Mouse (Mus musculus) ES-E14 (cell line): ENCODE results near the gene Mfsd2a. TPM values are rescaled to one million over a fixed set of nuclear protein-coding genes. Genes with fewer than 3 reads are reported as not detected.

ENCODE experiments used
- DNase-seq: peaks from one replicate; pipeline ENCODE4 v3.0.0-alpha.2; 2013; ENCODE audit warnings: low read depth, low spot score
- H3K27ac ChIP-seq: 2 replicates; pipeline ENCODE4 v1.5.1; 2012; ENCODE audit warnings: low read depth, mild to moderate bottlenecking, low read length, moderate library complexity, mixed read lengths; ENCODE audit not compliant: poor library complexity, insufficient read depth, severe bottlenecking
- H3K36me3 ChIP-seq: 2 replicates; pipeline ENCODE4 v1.6.1; 2012; ENCODE audit warnings: mild to moderate bottlenecking, low read length, moderate library complexity, mixed read lengths; ENCODE audit not compliant: control insufficient read depth, poor library complexity, insufficient read depth, severe bottlenecking
- H3K4me1 ChIP-seq, 2 experiments: fragments of 150-350 bp in 1 of 2; sonication (generic) in 1 of 2; 2 replicates each; pipeline ENCODE4 v1.6.1; 2012; ENCODE audit warnings: low read length in 2 of 2, mild to moderate bottlenecking in 1 of 2, mixed read lengths in 1 of 2; ENCODE audit not compliant: control insufficient read depth in 2 of 2, insufficient read depth in 2 of 2, poor library complexity in 1 of 2
- H3K4me3 ChIP-seq, 2 experiments: fragments of 150-350 bp in 1 of 2; sonication (generic) in 1 of 2; 2 replicates each; pipeline ENCODE4 v1.5.1; 2012; ENCODE audit warnings: low read length in 2 of 2, low read depth in 1 of 2, mild to moderate bottlenecking in 1 of 2, mixed read lengths in 1 of 2; ENCODE audit not compliant: insufficient read depth in 1 of 2, poor library complexity in 1 of 2, severe bottlenecking in 1 of 2
- H3K9ac ChIP-seq: 2 replicates; pipeline ENCODE4 v1.6.1; 2012; ENCODE audit warnings: low read depth, mild to moderate bottlenecking, low read length, mixed read lengths; ENCODE audit not compliant: poor library complexity, insufficient read depth, severe bottlenecking
- H3K9me3 ChIP-seq: fragments of 150-350 bp; sonication (generic); 2 replicates; pipeline ENCODE4 v1.6.1; 2012; ENCODE audit warnings: low read depth, mild to moderate bottlenecking, low read length; ENCODE audit not compliant: control insufficient read depth, insufficient read depth
- CHD2 ChIP-seq: IDR thresholded peaks from 2 replicates; pipeline ENCODE4 v1.6.1; 2014; ENCODE audit warnings: mild to moderate bottlenecking, low read depth, low read length, inconsistent platforms
- HCFC1 ChIP-seq: IDR thresholded peaks from 2 replicates; pipeline ENCODE4 v1.6.1; 2012; ENCODE audit warnings: low read length, inconsistent platforms, borderline replicate concordance; ENCODE audit not compliant: insufficient read depth
- MAFK ChIP-seq: IDR thresholded peaks from 2 replicates; pipeline ENCODE4 v1.6.1; 2014; ENCODE audit warnings: mild to moderate bottlenecking, low read depth, low read length, inconsistent platforms; ENCODE audit not compliant: insufficient read depth
- ZC3H11A ChIP-seq: IDR thresholded peaks from 2 replicates; pipeline ENCODE4 v1.6.1; 2012; ENCODE audit warnings: low read depth, mild to moderate bottlenecking, inconsistent platforms, low read length, borderline replicate concordance
- ZNF384 ChIP-seq: IDR thresholded peaks from 2 replicates; pipeline ENCODE4 v1.6.1; 2012; ENCODE audit warnings: low read depth, low read length, inconsistent platforms
- in situ Hi-C, 2 experiments: fragments of 600-800 bp; cut with MboI; formaldehyde crosslinking; loops; one replicate each; pipeline ENCODE4 v1.15.1; 2025; ENCODE audit warnings: low sequenced_read_pairs in 2 of 2, inconsistent platforms in 1 of 2; ENCODE audit not compliant: unreplicated experiment in 2 of 2
- total RNA-seq: library from RNA; depleted of rRNA; stranded (reverse); fragments of 300-350 nt; gene quantifications from 2 replicates; pipeline ENCODE4 v1.2.3, GENCODE M21; 2012

Gene Mfsd2a
- total RNA-seq, 1 experiment = 4.3 TPM

DNA sequence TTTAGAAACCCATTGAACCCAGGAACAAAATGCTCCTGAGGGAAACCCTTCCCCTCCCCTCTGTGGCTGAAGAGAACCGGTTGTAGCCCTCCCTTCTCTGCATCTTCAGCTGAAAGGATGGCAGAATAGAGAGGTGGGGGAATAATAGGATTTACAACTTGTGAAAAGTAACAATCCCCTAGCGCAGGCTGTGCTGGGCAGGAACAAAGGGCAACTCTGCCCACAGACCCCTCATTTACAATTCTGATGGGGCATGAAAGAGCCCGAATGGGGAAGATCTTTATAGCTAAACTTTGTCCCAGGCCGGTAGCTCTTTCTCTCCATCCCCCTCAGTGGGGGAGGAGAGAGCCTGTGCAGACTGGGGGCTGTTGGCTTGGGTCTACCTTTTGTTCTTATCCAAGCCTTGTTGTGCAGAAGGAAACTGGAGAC is 38.3 kb upstream of the Mfsd2a start:
- peaks cover 10 to 29% of the 10 kb centered on the region in 2 experiments for H3K4me1 ChIP-seq
- DNase-seq = no peak
- no peak overlapping the region for H3K27ac ChIP-seq
- H3K9ac ChIP-seq = no peak overlapping the region
- in situ Hi-C loops = loop anchor here in 1 of 2 experiments (10.0 kb wide), 1 partner anchor 86 kb away; no protein-coding TSS in a partner anchor
- H3K9me3 ChIP-seq = no peaks in the 10 kb centered on the region
- H3K36me3 ChIP-seq = no peaks in the 10 kb centered on the region; the same call in 1 of the 2 replicates
- TF ChIP-seq MAFK = no peak
- TF ChIP-seq CHD2 = no peak
- TF ChIP-seq HCFC1 = no peak
- TF ChIP-seq ZC3H11A = no peak
- no peak for TF ChIP-seq ZNF384
- H3K4me3 ChIP-seq = 0 out of 4 replicates have a peak overlapping the region, but pooled peaks of 1 of the 2 experiments have one; percentile 30

DNA sequence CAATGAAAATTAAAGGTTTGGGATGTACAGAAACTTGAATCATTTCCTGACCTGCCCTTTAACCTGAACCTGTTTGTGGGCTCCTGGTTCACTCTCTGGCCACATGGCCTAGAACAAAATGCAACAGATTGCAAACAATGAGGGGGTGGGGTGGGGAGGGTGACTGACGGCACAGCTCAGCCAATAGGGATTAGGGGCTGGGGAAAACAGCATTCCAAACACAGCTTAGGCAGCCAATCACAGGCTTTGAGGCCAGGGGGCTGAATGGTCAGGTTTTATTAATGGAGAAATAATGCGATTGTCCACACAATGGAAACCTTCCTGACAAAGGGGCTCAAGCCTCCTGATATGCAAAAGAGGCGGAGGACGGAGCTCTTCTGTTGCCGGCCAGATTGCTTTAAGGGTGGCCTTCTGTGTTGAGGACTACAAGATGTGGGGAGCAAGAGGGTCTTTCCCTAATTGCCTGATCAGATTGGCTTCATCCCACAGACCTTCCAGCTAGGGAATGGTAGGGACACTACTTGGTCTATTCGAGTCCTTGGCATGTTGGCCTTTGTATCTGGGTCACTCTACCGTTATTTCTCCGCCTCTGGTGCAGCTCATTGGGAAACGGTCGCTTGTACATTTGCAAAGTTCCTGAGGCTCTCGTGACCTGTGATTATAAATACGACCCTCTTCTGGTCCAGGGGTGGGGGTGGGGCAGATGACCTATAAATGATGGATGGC is 37.7 kb upstream of the Mfsd2a start:
- no peak overlapping the region for H3K27ac ChIP-seq
- H3K9me3 ChIP-seq = no peaks in the 10 kb centered on the region
- H3K4me1 ChIP-seq = peaks cover 10 to 29% of the 10 kb centered on the region in 2 experiments
- H3K4me3 ChIP-seq = peak overlapping the region; percentile 3 to 30; a peak in 2 of 4 replicates
- in situ Hi-C loops = loop anchor here in 1 of 2 experiments (10.0 kb wide), 1 partner anchor 86 kb away; no protein-coding TSS in a partner anchor
- H3K36me3 ChIP-seq = no peaks in the 10 kb centered on the region; the same call in 1 of the 2 replicates
- no peak overlapping the region for H3K9ac ChIP-seq
- no peak for DNase-seq
- no peak for TF ChIP-seq ZC3H11A
- TF ChIP-seq CHD2 = peak; percentile 77

DNA sequence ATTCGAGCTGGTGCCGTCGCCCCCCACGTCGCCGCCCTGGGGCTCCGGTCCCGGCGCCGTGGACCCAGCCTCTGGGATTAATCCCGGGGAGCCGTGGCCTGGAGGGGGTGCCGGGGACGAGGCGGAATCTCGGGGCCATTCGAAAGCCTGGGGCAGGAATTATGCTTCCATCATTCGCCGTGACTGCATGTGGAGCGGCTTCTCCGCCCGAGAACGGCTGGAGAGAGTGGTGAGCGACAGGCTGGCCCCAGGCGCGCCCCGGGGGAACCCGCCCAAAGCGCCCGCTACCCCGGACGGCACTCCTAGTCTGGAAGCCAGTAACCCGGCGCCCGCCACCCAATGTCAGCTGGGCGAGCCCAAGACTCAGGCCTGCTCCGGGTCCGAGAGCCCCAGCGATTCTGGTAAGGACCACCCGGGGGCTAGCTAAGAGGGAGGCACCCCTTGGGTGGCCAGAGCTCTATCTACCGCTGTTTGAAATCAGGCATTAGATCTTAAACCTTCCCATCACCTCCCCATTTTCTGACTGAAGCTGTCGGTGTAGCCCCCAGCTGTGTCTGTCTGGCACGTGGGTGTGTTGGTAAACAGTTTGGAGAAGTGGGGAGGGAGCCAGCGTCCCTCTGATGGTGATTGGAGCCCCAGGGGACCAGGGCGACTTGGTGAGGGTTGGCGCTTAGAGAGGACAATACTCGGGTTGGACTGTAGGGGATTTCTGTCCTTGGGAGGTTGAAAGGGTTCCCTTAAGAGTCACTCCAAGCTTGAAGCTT is 35.8 kb upstream of the Mfsd2a start:
- peak overlapping the region; percentile 68 for H3K9ac ChIP-seq
- H3K9me3 ChIP-seq = no peaks in the 10 kb centered on the region
- H3K36me3 ChIP-seq = no peaks in the 10 kb centered on the region; the same call in 1 of the 2 replicates
- no peak for TF ChIP-seq CHD2
- no peak for TF ChIP-seq ZNF384
- TF ChIP-seq MAFK = no peak
- TF ChIP-seq ZC3H11A = no peak
- TF ChIP-seq HCFC1 = no peak
- no peak overlapping the region for H3K27ac ChIP-seq
- no peak for DNase-seq
- in situ Hi-C loops = loop anchor here in 1 of 2 experiments (10.0 kb wide), 1 partner anchor 88 kb away; no protein-coding TSS in a partner anchor
- peak overlapping the region; percentile 70 to 75 for H3K4me3 ChIP-seq
- H3K4me1 ChIP-seq = peaks cover 7 to 27% of the 10 kb centered on the region in 2 experiments

DNA sequence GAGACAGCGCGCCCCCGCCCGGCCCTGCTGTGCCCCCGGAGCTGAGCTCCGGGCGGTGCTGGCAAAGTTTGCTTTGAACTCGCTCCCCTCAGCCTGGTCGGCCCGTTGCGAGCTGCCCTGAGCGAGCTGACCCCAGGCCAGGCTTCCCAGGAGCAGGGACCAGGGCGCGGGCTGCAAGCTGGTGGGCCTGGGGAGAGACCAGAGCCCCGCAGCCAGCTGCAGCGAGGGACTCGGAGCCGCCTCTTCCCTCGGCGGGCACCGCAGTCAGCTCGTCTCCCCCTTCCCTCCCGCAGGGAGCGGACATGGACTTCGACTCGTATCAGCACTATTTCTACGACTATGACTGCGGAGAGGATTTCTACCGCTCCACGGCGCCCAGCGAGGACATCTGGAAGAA is 35.2 kb upstream of the Mfsd2a start:
- TF ChIP-seq MAFK (no peak), ZC3H11A (no peak), CHD2 (no peak), HCFC1 (no peak)
- Histone ChIP-seq H3K4me3 (peak overlapping the region; percentile 70 to 75), H3K36me3 (no peaks in the 10 kb centered on the region; the same call in 1 of the 2 replicates), H3K27ac (no peak overlapping the region; the same call in 1 of the 2 replicates), H3K4me1 (peaks cover 5 to 22% of the 10 kb centered on the region in 2 experiments), H3K9ac (peak overlapping the region; percentile 68), H3K9me3 (no peaks in the 10 kb centered on the region)
- in situ Hi-C loops = loop anchor here in 1 of 2 experiments (10.0 kb wide), 1 partner anchor 89 kb away; no protein-coding TSS in a partner anchor
- no peak for DNase-seq
